Mouse (Mus musculus) liver, embryonic 16.5 days (tissue): ENCODE data around the gene Rdh16f2. TPM values are rescaled to one million over a fixed set of nuclear protein-coding genes. Genes with fewer than 3 reads are reported as not detected.
"Not testable (repeated sequence)": the region's sequence is repeated elsewhere in the genome, so short reads cannot be mapped to it uniquely, and the experiment has no call there.

ENCODE experiments used
- ATAC-seq: fragments of 200-750 bp; cut with Nextera tagmentation; 2 replicates; pipeline ENCODE4 v1.8.0; 2017; ENCODE audit warnings: low read depth, mild to moderate bottlenecking, moderate number of reproducible peaks, moderate library complexity
- H3K27ac ChIP-seq: fragments of 300-500 bp; sonication (generic); 2 replicates; pipeline ENCODE4 v1.5.1; 2014; ENCODE audit warnings: mild to moderate bottlenecking, low read length
- H3K27me3 ChIP-seq: fragments of 300-500 bp; sonication (generic); 2 replicates; pipeline ENCODE4 v1.6.1; 2014; ENCODE audit warnings: low read depth, low read length, mixed read lengths; ENCODE audit not compliant: control insufficient read depth, insufficient read depth
- H3K36me3 ChIP-seq: fragments of 300-500 bp; sonication (generic); 2 replicates; pipeline ENCODE4 v1.6.1; 2014; ENCODE audit warnings: mild to moderate bottlenecking; ENCODE audit not compliant: control insufficient read depth, insufficient read depth
- H3K4me1 ChIP-seq: fragments of 300-500 bp; sonication (generic); 2 replicates; pipeline ENCODE4 v1.6.1; 2014; ENCODE audit warnings: low read depth, low read length, mixed read lengths; ENCODE audit not compliant: control insufficient read depth
- H3K4me2 ChIP-seq: fragments of 300-500 bp; sonication (generic); 2 replicates; pipeline ENCODE4 v1.6.1; 2014; ENCODE audit warnings: low read depth, low read length, mixed read lengths
- H3K4me3 ChIP-seq: fragments of 300-500 bp; sonication (generic); 2 replicates; pipeline ENCODE4 v1.5.1; 2014; ENCODE audit warnings: low read depth, mild to moderate bottlenecking, low read length
- H3K9ac ChIP-seq: fragments of 300-500 bp; sonication (generic); 2 replicates; pipeline ENCODE4 v1.6.1; 2014; ENCODE audit warnings: low read depth, low read length
- H3K9me3 ChIP-seq: fragments of 300-500 bp; sonication (generic); replicated peaks from 2 replicates; pipeline ENCODE4 v1.6.1; 2016; ENCODE audit warnings: low read length; ENCODE audit not compliant: control insufficient read depth
- WGBS: fragments of 180-500 bp; shearing (Covaris S2); extraction: QIAGEN DNeasy Blood & Tissue Kit; methylation state at CpG from one replicate; pipeline ENCODE4 v1.1.7; 2014; ENCODE audit not compliant: insufficient replicate concordance; 5-methylcytosine and 5-hydroxymethylcytosine counted together
- polyA plus RNA-seq: library from polyadenylated mRNA; unstranded; fragments of >200 nt; fragmentation: Nextera tagmentation; extraction: Ambion mirVana; gene quantifications from 2 replicates; pipeline ENCODE4 v1.2.1, GENCODE M21; 2015

The Rdh16f2 gene
- polyA plus RNA-seq, 1 experiment from 2014 or later: 0.45 TPM

GRCm38 (mm10) chr10:127898218-127898617, 31.9 kb downstream of the Rdh16f2 start, which contains the start of gene Sdr9c7:
Sdr9c7 (plus strand) TSS chr10:127898518.
- Histone ChIP-seq H3K4me2 (no peak within 1 kb of the TSS), H3K36me3 (no peaks in the 10 kb centered on the region), H3K9ac (no peak within 1 kb of the TSS), H3K4me1 (no peaks in the 10 kb centered on the region), H3K27me3 (no peaks in the 10 kb centered on the region), H3K27ac (no peak within 1 kb of the TSS), H3K4me3 (no peak within 1 kb of the TSS), H3K9me3 (no peaks in the 10 kb centered on the region)
- ATAC-seq: no peak
- 65% methylated on average over 2 of the region's 2 CpGs for WGBS

- Histone ChIP-seq H3K4me1 (no peaks in the 10 kb centered on the region), H3K4me2 (no peak overlapping the region), H3K27me3 (no peaks in the 10 kb centered on the region), H3K4me3 (no peak overlapping the region), H3K27ac (no peak overlapping the region), H3K9ac (no peak overlapping the region), H3K9me3 (no peaks in the 10 kb centered on the region), H3K36me3 (no peaks in the 10 kb centered on the region)
- 43% methylated on average over 5 of the region's 5 CpGs for WGBS
- no peak for ATAC-seq
Measured at GRCm38 (mm10) chr10:127899783-127900182, 33.5 kb downstream of the Rdh16f2 start.

- 54% methylated on average over 4 of the region's 4 CpGs for WGBS
- no peak overlapping the region for H3K9ac ChIP-seq
- H3K27me3 ChIP-seq: no peaks in the 10 kb centered on the region
- H3K4me3 ChIP-seq: no peak overlapping the region
- no peak overlapping the region for H3K27ac ChIP-seq
- H3K4me2 ChIP-seq: no peak overlapping the region
- ATAC-seq: no peak
- no peaks in the 10 kb centered on the region for H3K4me1 ChIP-seq
- H3K36me3 ChIP-seq: no peaks in the 10 kb centered on the region
- no peaks in the 10 kb centered on the region for H3K9me3 ChIP-seq
Measured at GRCm38 (mm10) chr10:127901751-127902150, 35.5 kb downstream of the Rdh16f2 start.

GRCm38 (mm10) chr10:127903116-127903515, 36.8 kb downstream of the Rdh16f2 start:
- no peak for ATAC-seq
- Histone ChIP-seq H3K4me3 (no peak overlapping the region), H3K9me3 (no peaks in the 10 kb centered on the region), H3K27ac (no peak overlapping the region), H3K4me1 (no peaks in the 10 kb centered on the region), H3K36me3 (no peaks in the 10 kb centered on the region), H3K27me3 (no peaks in the 10 kb centered on the region), H3K4me2 (no peak overlapping the region), H3K9ac (no peak overlapping the region)
- 20% methylated on average over 1 of the region's 1 CpGs for WGBS

GRCm38 (mm10) chr10:127904718-127905446, 38.6 kb downstream of the Rdh16f2 start:
- no peaks in the 10 kb centered on the region for H3K4me1 ChIP-seq
- no peak for ATAC-seq
- H3K9ac ChIP-seq: no peak overlapping the region
- H3K9me3 ChIP-seq: no peaks in the 10 kb centered on the region
- no peak overlapping the region for H3K4me2 ChIP-seq
- H3K36me3 ChIP-seq: no peaks in the 10 kb centered on the region
- no peak overlapping the region for H3K4me3 ChIP-seq
- 58% methylated on average over 7 of the region's 7 CpGs for WGBS
- H3K27me3 ChIP-seq: no peaks in the 10 kb centered on the region
- H3K27ac ChIP-seq: no peak overlapping the region

GRCm38 (mm10) chr10:127906138-127906537, 39.9 kb downstream of the Rdh16f2 start:
- Histone ChIP-seq H3K4me1 (no peaks in the 10 kb centered on the region), H3K27ac (no peak overlapping the region), H3K4me2 (no peak overlapping the region), H3K9ac (no peak overlapping the region), H3K27me3 (no peaks in the 10 kb centered on the region), H3K9me3 (no peaks in the 10 kb centered on the region), H3K36me3 (no peaks in the 10 kb centered on the region), H3K4me3 (no peak overlapping the region)
- 65% methylated on average over 2 of the region's 2 CpGs for WGBS
- no peak for ATAC-seq

- Histone ChIP-seq H3K4me1 (no peaks in the 10 kb centered on the region), H3K4me2 (no peak overlapping the region), H3K9me3 (no peaks in the 10 kb centered on the region), H3K9ac (no peak overlapping the region), H3K27me3 (no peaks in the 10 kb centered on the region), H3K27ac (no peak overlapping the region), H3K4me3 (no peak overlapping the region), H3K36me3 (no peaks in the 10 kb centered on the region)
- no peak for ATAC-seq
Measured at GRCm38 (mm10) chr10:127907386-127907951, 41.2 kb downstream of the Rdh16f2 start.

- no peak for ATAC-seq
- no peaks in the 10 kb centered on the region for H3K9me3 ChIP-seq
- no peak overlapping the region for H3K27ac ChIP-seq
- H3K4me2 ChIP-seq: no peak overlapping the region
- no peaks in the 10 kb centered on the region for H3K27me3 ChIP-seq
- no peaks in the 10 kb centered on the region for H3K4me1 ChIP-seq
- H3K4me3 ChIP-seq: no peak overlapping the region
- 57% methylated on average over 1 of the region's 1 CpGs for WGBS
- H3K36me3 ChIP-seq: no peaks in the 10 kb centered on the region
- no peak overlapping the region for H3K9ac ChIP-seq
Measured at GRCm38 (mm10) chr10:127915578-127915977, 49.3 kb downstream of the Rdh16f2 start.

- H3K9ac ChIP-seq, H3K36me3 ChIP-seq, H3K27ac ChIP-seq, H3K4me1 ChIP-seq, ATAC-seq, H3K4me2 ChIP-seq, H3K27me3 ChIP-seq, H3K9me3 ChIP-seq, H3K4me3 ChIP-seq: not testable (repeated sequence)
- WGBS: 58% methylated on average over 3 of the region's 3 CpGs
Measured at GRCm38 (mm10) chr10:127917183-127917582, 50.9 kb downstream of the Rdh16f2 start.
